Mouse (Mus musculus) spleen, adult 2 months (tissue): ENCODE results near the gene Sspo. TPM values are rescaled to one million over a fixed set of nuclear protein-coding genes. Genes with fewer than 3 reads are reported as not detected.

Source experiments
- DNase-seq, 2 experiments: peaks; one replicate each; pipeline versions ENCODE4 v3.0.0 to v3.0.0-alpha.2; 2012 to 2021; ENCODE audit warnings: low spot score in 2 of 2, low read depth in 1 of 2
- H3K27ac ChIP-seq: fragments of 200-500 bp; 2 replicates; pipeline ENCODE4 v1.5.1; 2012; ENCODE audit warnings: low read length, inconsistent platforms; ENCODE audit not compliant: insufficient read depth
- H3K27me3 ChIP-seq: fragments of 200-500 bp; 2 replicates; pipeline ENCODE4 v1.6.1; 2012; ENCODE audit warnings: mild to moderate bottlenecking, moderate library complexity, low read length, inconsistent platforms; ENCODE audit not compliant: control insufficient read depth, insufficient read depth
- H3K36me3 ChIP-seq: fragments of 200-500 bp; 2 replicates; pipeline ENCODE4 v1.6.1; 2012; ENCODE audit warnings: mild to moderate bottlenecking, low read length, inconsistent platforms; ENCODE audit not compliant: control insufficient read depth, insufficient read depth
- H3K4me1 ChIP-seq: fragments of 200-500 bp; 2 replicates; pipeline ENCODE4 v1.6.1; 2011; ENCODE audit warnings: inconsistent platforms; ENCODE audit not compliant: control insufficient read depth, insufficient read depth, insufficient read length
- H3K4me3 ChIP-seq: fragments of 200-500 bp; 2 replicates; pipeline ENCODE4 v1.5.1; 2011; ENCODE audit warnings: mild to moderate bottlenecking, inconsistent platforms; ENCODE audit not compliant: insufficient read depth, insufficient read length; ENCODE audit errors: extremely low read depth
- CTCF ChIP-seq: fragments of 200-500 bp; IDR thresholded peaks from 2 replicates; pipeline ENCODE4 v1.5.1; 2011; ENCODE audit warnings: mild to moderate bottlenecking, inconsistent platforms; ENCODE audit not compliant: insufficient read depth, insufficient read length, insufficient replicate concordance; ENCODE audit errors: extremely low read depth
- POLR2A ChIP-seq: fragments of 200-500 bp; IDR thresholded peaks from 2 replicates; pipeline ENCODE4 v1.6.1; 2011; ENCODE audit warnings: low read depth, low read length, inconsistent platforms
- WGBS: fragments of 180-500 bp; shearing (Covaris S2); methylation state at CpG from one replicate; pipeline ENCODE4 v1.1.7; 2018; 5-methylcytosine and 5-hydroxymethylcytosine counted together
- polyA plus RNA-seq: library from polyadenylated mRNA; depleted of rRNA; stranded (reverse); fragments of >200 nt; gene quantifications from 2 replicates; pipeline ENCODE4 v1.2.3, GENCODE M21; 2012

Gene Sspo
- polyA plus RNA-seq, 1 experiment: 2.9 TPM

- 82% methylated on average over 1 of the region's 1 CpGs for WGBS
- Histone ChIP-seq H3K36me3 (no peaks in the 10 kb centered on the region), H3K27ac (no peak overlapping the region), H3K4me1 (no peaks in the 10 kb centered on the region; the same call in 1 of the 2 replicates), H3K4me3 (no peak overlapping the region), H3K27me3 (no peaks in the 10 kb centered on the region)
- TF ChIP-seq CTCF: no peak
- TF ChIP-seq POLR2A: no peak
- DNase-seq: no peak
Observed at GRCm38 (mm10) chr6:48452151-48452550, 4.1 kb downstream of the Sspo start.

- DNase-seq: no peak
- Histone ChIP-seq H3K27ac (no peak overlapping the region), H3K4me3 (no peak overlapping the region), H3K36me3 (no peaks in the 10 kb centered on the region), H3K4me1 (no peaks in the 10 kb centered on the region), H3K27me3 (no peaks in the 10 kb centered on the region)
- no peak for TF ChIP-seq CTCF
- no peak for TF ChIP-seq POLR2A
- 88% methylated on average over 3 of the region's 3 CpGs for WGBS
Observed at GRCm38 (mm10) chr6:48452771-48453170, 4.7 kb downstream of the Sspo start.

DNA sequence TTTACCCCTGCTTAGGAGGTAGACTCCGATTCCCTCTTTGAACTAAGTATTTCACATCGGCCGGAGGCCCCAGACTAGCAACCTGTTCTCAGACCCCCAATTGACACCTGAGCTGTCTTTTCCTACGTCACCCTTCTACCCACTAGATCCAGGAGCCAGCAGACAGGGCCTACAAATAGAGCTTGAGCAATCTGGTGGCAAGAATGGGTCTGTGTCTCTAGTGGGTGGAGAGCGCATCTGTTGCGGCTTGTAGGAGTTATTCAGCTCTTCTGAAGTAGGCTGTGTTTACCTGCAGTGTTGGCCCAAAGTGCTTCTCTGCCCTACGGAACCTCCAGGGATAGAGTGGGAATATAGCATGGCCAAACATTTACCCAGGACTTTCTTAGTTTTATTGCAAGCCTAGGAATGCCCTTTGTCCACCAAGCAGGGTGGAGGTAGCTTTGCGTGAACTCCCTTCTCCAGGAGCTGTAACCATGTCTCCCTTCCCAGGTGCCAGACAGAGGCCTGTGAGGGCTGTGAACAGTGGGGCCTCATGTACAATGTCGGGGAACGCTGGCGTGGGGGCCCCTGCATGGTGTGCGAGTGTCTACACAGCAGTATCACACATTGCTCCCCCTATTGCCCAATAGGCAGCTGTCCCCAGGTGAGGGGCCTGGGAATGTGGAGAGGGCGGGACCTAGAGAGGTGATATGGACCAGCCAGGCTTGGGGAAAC, 17.1 kb downstream of the Sspo start:
- 92% methylated on average over 13 of the region's 13 CpGs for WGBS
- H3K36me3 ChIP-seq: no peaks in the 10 kb centered on the region
- no peak for DNase-seq
- H3K4me3 ChIP-seq: no peak overlapping the region
- no peak for TF ChIP-seq POLR2A
- no peak for TF ChIP-seq CTCF
- H3K4me1 ChIP-seq: no peaks in the 10 kb centered on the region
- H3K27me3 ChIP-seq: no peaks in the 10 kb centered on the region
- H3K27ac ChIP-seq: no peak overlapping the region

DNA sequence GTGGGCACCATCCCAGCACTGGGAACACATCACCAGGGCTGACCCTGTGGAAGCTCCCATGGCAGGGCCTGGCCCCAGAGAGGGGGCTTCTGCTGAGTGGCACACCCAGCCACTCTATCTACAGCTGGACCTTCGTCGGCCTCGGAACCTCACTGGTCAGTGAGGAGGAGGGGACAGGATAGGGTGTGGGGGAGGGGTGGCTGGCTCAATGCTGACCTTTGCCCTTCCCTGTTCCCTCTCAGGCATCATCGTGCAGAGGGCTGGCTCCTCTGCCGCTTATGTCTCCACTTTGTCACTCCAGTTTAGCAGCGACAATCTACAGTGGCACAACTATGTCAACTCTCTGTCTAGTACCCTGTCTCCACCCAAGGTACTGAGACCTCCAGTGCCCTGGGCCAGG, 18.7 kb downstream of the Sspo start:
- no peaks in the 10 kb centered on the region for H3K4me1 ChIP-seq
- TF ChIP-seq POLR2A: no peak
- no peak for TF ChIP-seq CTCF
- H3K4me3 ChIP-seq: no peak overlapping the region
- WGBS: 88% methylated on average over 6 of the region's 6 CpGs
- no peak overlapping the region for H3K27ac ChIP-seq
- H3K27me3 ChIP-seq: no peaks in the 10 kb centered on the region
- DNase-seq: no peak
- H3K36me3 ChIP-seq: no peaks in the 10 kb centered on the region

GRCm38 (mm10) chr6:48467490-48467889, 19.5 kb downstream of the Sspo start:
- H3K27ac ChIP-seq: no peak overlapping the region
- H3K4me1 ChIP-seq: no peaks in the 10 kb centered on the region
- WGBS: 82% methylated on average over 7 of the region's 7 CpGs
- no peaks in the 10 kb centered on the region for H3K36me3 ChIP-seq
- DNase-seq: no peak
- no peaks in the 10 kb centered on the region for H3K27me3 ChIP-seq
- H3K4me3 ChIP-seq: no peak overlapping the region
- no peak for TF ChIP-seq POLR2A

GRCm38 (mm10) chr6:48470739-48471138, 22.7 kb downstream of the Sspo start:
- no peak overlapping the region for H3K27ac ChIP-seq
- H3K4me1 ChIP-seq: no peaks in the 10 kb centered on the region
- DNase-seq: no peak
- H3K4me3 ChIP-seq: no peak overlapping the region
- TF ChIP-seq CTCF: no peak
- TF ChIP-seq POLR2A: no peak
- WGBS: 97% methylated on average over 2 of the region's 2 CpGs
- no peaks in the 10 kb centered on the region for H3K36me3 ChIP-seq
- H3K27me3 ChIP-seq: no peaks in the 10 kb centered on the region

DNA sequence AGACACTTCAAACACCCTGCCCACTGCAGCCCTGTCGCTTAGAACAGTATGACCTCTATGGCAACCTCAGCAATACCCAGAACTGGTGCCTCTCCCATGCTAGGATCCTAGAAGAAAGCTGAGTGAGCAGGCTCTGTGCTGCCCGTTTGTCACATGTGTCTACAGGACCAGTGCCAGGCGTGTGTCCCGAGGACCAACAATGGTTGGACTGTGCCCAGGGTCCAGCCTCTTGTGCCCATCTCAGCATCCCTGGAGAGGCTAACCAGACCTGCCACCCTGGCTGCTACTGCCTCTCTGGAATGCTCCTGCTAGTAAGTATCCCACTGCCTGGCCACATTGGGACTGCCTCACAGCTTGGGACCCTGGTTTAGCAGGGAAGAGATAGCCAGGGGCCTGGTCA, 30.4 kb downstream of the Sspo start:
- TF ChIP-seq POLR2A (no peak), CTCF (no peak)
- WGBS: 91% methylated on average over 4 of the region's 4 CpGs
- H3K36me3 ChIP-seq: no peaks in the 10 kb centered on the region

More for the DNA sequence above, 30.4 kb downstream of the Sspo start:
- Histone ChIP-seq H3K4me3 (no peak overlapping the region), H3K27me3 (no peaks in the 10 kb centered on the region), H3K27ac (no peak overlapping the region), H3K4me1 (no peaks in the 10 kb centered on the region)
- no peak for DNase-seq
